Mouse (Mus musculus) midbrain, postnatal 0 days (tissue): Measurements from ENCODE around the gene Mtmr3. TPM values are rescaled to one million over a fixed set of nuclear protein-coding genes. Genes with fewer than 3 reads are reported as not detected.

Experiments
- ATAC-seq: fragments of 200-750 bp; cut with Nextera tagmentation; 2 replicates; pipeline ENCODE4 v1.8.0; 2017; ENCODE audit warnings: moderate number of reproducible peaks, mild to moderate bottlenecking, moderate TSS enrichment, moderate library complexity; ENCODE audit not compliant: low FRiP score
- DNase-seq: peaks from one replicate; pipeline ENCODE4 v3.0.0-alpha.2; 2015; ENCODE audit warnings: low spot score
- H3K27ac ChIP-seq: fragments of 300-500 bp; sonication (generic); 2 replicates; pipeline ENCODE4 v1.5.1; 2014; ENCODE audit warnings: low read depth, mild to moderate bottlenecking, low read length, mixed read lengths
- H3K27me3 ChIP-seq: fragments of 300-500 bp; sonication (generic); 2 replicates; pipeline ENCODE4 v1.6.1; 2014; ENCODE audit warnings: low read length, control low read depth, mixed read lengths; ENCODE audit not compliant: insufficient read depth
- H3K36me3 ChIP-seq: fragments of 300-500 bp; sonication (generic); 2 replicates; pipeline ENCODE4 v1.6.1; 2014; ENCODE audit warnings: low read length, control low read depth, mixed read lengths; ENCODE audit not compliant: insufficient read depth
- H3K4me1 ChIP-seq: fragments of 300-500 bp; sonication (generic); 2 replicates; pipeline ENCODE4 v1.6.1; 2014; ENCODE audit warnings: mild to moderate bottlenecking, control low read depth, antibody characterized with exemption, low read length, mixed read lengths; ENCODE audit not compliant: insufficient read depth
- H3K4me2 ChIP-seq: fragments of 300-500 bp; sonication (generic); 2 replicates; pipeline ENCODE4 v1.6.1; 2014; ENCODE audit warnings: low read depth, mild to moderate bottlenecking, low read length, mixed read lengths; ENCODE audit not compliant: poor library complexity, severe bottlenecking
- H3K4me3 ChIP-seq: fragments of 300-500 bp; sonication (generic); 2 replicates; pipeline ENCODE4 v1.5.1; 2014; ENCODE audit warnings: low read depth, mild to moderate bottlenecking, low read length, moderate library complexity
- H3K9ac ChIP-seq: fragments of 300-500 bp; sonication (generic); replicated peaks from 2 replicates; pipeline ENCODE4 v1.6.1; 2014; ENCODE audit warnings: mild to moderate bottlenecking, low read length, moderate library complexity, mixed read lengths; ENCODE audit not compliant: poor library complexity, severe bottlenecking
- H3K9me3 ChIP-seq: fragments of 300-500 bp; sonication (generic); 2 replicates; pipeline ENCODE4 v1.6.1; 2016; ENCODE audit warnings: low read length, control low read depth
- CTCF ChIP-seq: IDR thresholded peaks from 2 replicates; pipeline ENCODE4 v1.5.1; 2016; ENCODE audit warnings: antibody characterized with exemption, mild to moderate bottlenecking
- WGBS: fragments of 180-500 bp; shearing (Covaris S2); extraction: QIAGEN DNeasy Blood & Tissue Kit; methylation state at CpG from one replicate; pipeline ENCODE4 v1.1.7; 2014; 5-methylcytosine and 5-hydroxymethylcytosine counted together
- polyA plus RNA-seq: library from polyadenylated mRNA; unstranded; fragments of >200 nt; fragmentation: Nextera tagmentation; extraction: Ambion mirVana; gene quantifications from 2 replicates; pipeline ENCODE4 v1.2.1, GENCODE M21; 2015
- total RNA-seq: library from RNA; depleted of rRNA; stranded (reverse); fragments of >200 nt; gene quantifications from 2 replicates; pipeline ENCODE4 v1.2.3, GENCODE M21; 2014

Mtmr3 gene
- total and polyA plus RNA-seq, 2 experiments from 2014 or later, result 28.5 to 93.5 TPM

GRCm38 (mm10) chr11:4522142-4522664 lies 72.5 kb downstream of the Mtmr3 start:
- DNase-seq, result no peak
- H3K27me3 ChIP-seq, result no peaks in the 10 kb centered on the region
- H3K4me3 ChIP-seq, result no peak overlapping the region
- peaks cover 23% of the 10 kb centered on the region for H3K36me3 ChIP-seq
- no peak for ATAC-seq
- H3K9me3 ChIP-seq, result no peaks in the 10 kb centered on the region
- H3K4me1 ChIP-seq, result no peaks in the 10 kb centered on the region
- 94% methylated on average over 6 of the region's 6 CpGs for WGBS
- H3K4me2 ChIP-seq, result no peak overlapping the region
- H3K9ac ChIP-seq, result no peak overlapping the region
- no peak for TF ChIP-seq CTCF
- H3K27ac ChIP-seq, result no peak overlapping the region

- ATAC-seq (no peak), DNase-seq (no peak)
- 82% methylated on average over 7 of the region's 7 CpGs for WGBS
- Histone ChIP-seq H3K9ac (no peak overlapping the region), H3K4me2 (no peak overlapping the region), H3K36me3 (peaks cover 14% of the 10 kb centered on the region), H3K27ac (no peak overlapping the region), H3K9me3 (no peaks in the 10 kb centered on the region), H3K27me3 (no peaks in the 10 kb centered on the region), H3K4me1 (no peaks in the 10 kb centered on the region), H3K4me3 (no peak overlapping the region)
- no peak for TF ChIP-seq CTCF
Measured at GRCm38 (mm10) chr11:4518981-4519380, 75.7 kb downstream of the Mtmr3 start.

- peaks cover 19% of the 10 kb centered on the region for H3K36me3 ChIP-seq
- ATAC-seq (no peak), DNase-seq (no peak)
- no peaks in the 10 kb centered on the region for H3K27me3 ChIP-seq
- no peak overlapping the region for H3K9ac ChIP-seq
- no peak for TF ChIP-seq CTCF
- no peak overlapping the region for H3K4me3 ChIP-seq
- no peak overlapping the region for H3K4me2 ChIP-seq
- H3K4me1 ChIP-seq, result no peaks in the 10 kb centered on the region
- no peaks in the 10 kb centered on the region for H3K9me3 ChIP-seq
- no peak overlapping the region for H3K27ac ChIP-seq
- 43% methylated on average over 2 of the region's 2 CpGs for WGBS
Measured at GRCm38 (mm10) chr11:4507421-4507820, 87.2 kb downstream of the Mtmr3 start.

- ATAC-seq (no peak), DNase-seq (no peak)
- H3K4me1 ChIP-seq, result no peaks in the 10 kb centered on the region
- no peaks in the 10 kb centered on the region for H3K27me3 ChIP-seq
- no peak overlapping the region for H3K4me2 ChIP-seq
- no peak overlapping the region for H3K4me3 ChIP-seq
- peaks cover 19% of the 10 kb centered on the region for H3K36me3 ChIP-seq
- H3K27ac ChIP-seq, result no peak overlapping the region
- H3K9me3 ChIP-seq, result no peaks in the 10 kb centered on the region
- H3K9ac ChIP-seq, result no peak overlapping the region
- TF ChIP-seq CTCF, result no peak
- WGBS, result 85% methylated on average over 2 of the region's 2 CpGs
Measured at GRCm38 (mm10) chr11:4506486-4506885, 88.2 kb downstream of the Mtmr3 start.

- Histone ChIP-seq H3K27me3 (no peaks in the 10 kb centered on the region), H3K4me1 (no peaks in the 10 kb centered on the region), H3K9me3 (no peaks in the 10 kb centered on the region), H3K9ac (no peak overlapping the region), H3K36me3 (peaks cover 23% of the 10 kb centered on the region), H3K4me3 (no peak overlapping the region), H3K4me2 (no peak overlapping the region), H3K27ac (no peak overlapping the region)
- ATAC-seq (no peak), DNase-seq (no peak)
- WGBS, result 74% methylated on average over 2 of the region's 2 CpGs
- TF ChIP-seq CTCF, result no peak
Measured at GRCm38 (mm10) chr11:4502206-4502605, 92.5 kb downstream of the Mtmr3 start.

- Histone ChIP-seq H3K4me3 (no peak overlapping the region), H3K27me3 (no peaks in the 10 kb centered on the region), H3K9me3 (no peaks in the 10 kb centered on the region), H3K4me1 (no peaks in the 10 kb centered on the region), H3K4me2 (no peak overlapping the region), H3K27ac (no peak overlapping the region), H3K9ac (no peak overlapping the region), H3K36me3 (peaks cover 23% of the 10 kb centered on the region)
- peak; percentile 52 for TF ChIP-seq CTCF
- ATAC-seq, result no peak
- WGBS, result 90% methylated on average over 4 of the region's 4 CpGs
- peak; percentile 29 for DNase-seq
Measured at GRCm38 (mm10) chr11:4500826-4501225, 93.8 kb downstream of the Mtmr3 start.
